Mouse (Mus musculus): ENCODE results near the gene Uqcc1. TPM values are rescaled to one million over a fixed set of nuclear protein-coding genes. Genes with fewer than 3 reads are reported as not detected.
"Not testable (repeated sequence)": the region's sequence is repeated elsewhere in the genome, so short reads cannot be mapped to it uniquely, and the experiment has no call there.

The Uqcc1 gene
- polyA plus RNA-seq, 1 experiment from 2014 or later = 85.3 TPM

DNA sequence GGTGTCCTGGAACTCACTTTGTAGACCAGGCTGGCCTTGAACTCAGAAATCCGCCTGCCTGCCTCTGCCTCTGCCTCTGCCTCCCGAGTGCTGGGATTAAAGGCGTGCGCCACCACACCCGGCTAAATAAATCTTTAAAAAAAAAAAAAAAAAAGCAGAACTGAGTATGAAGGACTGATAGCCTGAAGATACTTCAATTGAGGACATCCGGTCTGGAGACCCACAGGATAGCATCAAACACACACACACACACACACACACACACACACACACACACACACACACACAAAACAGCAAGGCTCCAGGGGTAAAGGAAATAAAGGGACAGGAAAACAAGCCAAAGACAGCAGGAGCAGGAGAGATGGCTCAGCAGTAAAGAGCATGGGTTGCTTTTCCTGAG is 4.9 kb downstream of the Uqcc1 start:
- not testable (repeated sequence) for H3K27me3 ChIP-seq (ENCODE audit: control insufficient read depth, insufficient read depth, low read length); DNase-seq (ENCODE audit: low spot score); H3K9ac ChIP-seq (replicated peaks; ENCODE audit: low read length); H3K9me3 ChIP-seq (replicated peaks; ENCODE audit: control insufficient read depth, low read length); H3K4me3 ChIP-seq (ENCODE audit: low read depth, low read length); H3K4me1 ChIP-seq (ENCODE audit: control insufficient read depth, insufficient read depth, low read length); H3K27ac ChIP-seq (replicated peaks; ENCODE audit: low read depth, low read length); H3K4me2 ChIP-seq (ENCODE audit: low read depth, low read length); ATAC-seq (replicated peaks; ENCODE audit: insufficient number of reproducible peaks, low FRiP score, low TSS enrichment, low read depth); H3K36me3 ChIP-seq (replicated peaks; ENCODE audit: control insufficient read depth, insufficient read depth, low read depth, low read length)
- WGBS = 94% methylated on average over 6 of the region's 6 CpGs

DNA sequence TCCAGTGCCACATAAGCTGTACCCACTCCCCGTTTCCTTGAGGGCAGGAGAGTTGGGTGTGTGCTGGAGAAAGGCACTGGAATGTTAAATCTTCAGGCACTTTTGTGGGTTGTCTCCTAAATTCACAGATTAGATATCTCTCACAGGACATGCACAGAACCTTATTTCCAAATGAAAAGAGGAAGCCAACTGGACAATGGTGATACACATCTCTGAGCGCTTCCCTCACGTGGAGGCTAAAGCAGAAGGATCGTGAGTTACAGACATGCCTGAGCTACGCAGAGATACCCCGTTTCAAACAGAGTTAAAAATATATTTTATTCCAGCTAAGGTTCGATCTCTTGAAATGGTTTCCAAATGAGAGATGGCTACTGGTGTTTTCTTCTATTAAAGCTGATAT is 7.0 kb downstream of the Uqcc1 start:
- Histone ChIP-seq H3K27me3 (ENCODE audit: control insufficient read depth, insufficient read depth, low read length) (no peaks in the 10 kb centered on the region), H3K36me3 (replicated peaks; ENCODE audit: control insufficient read depth, insufficient read depth, low read depth, low read length) (no peaks in the 10 kb centered on the region; the same call in 1 of the 2 replicates), H3K4me3 (ENCODE audit: low read depth, low read length) (no peak overlapping the region), H3K4me1 (ENCODE audit: control insufficient read depth, insufficient read depth, low read length) (no peaks in the 10 kb centered on the region), H3K9ac (replicated peaks; ENCODE audit: low read length) (no peak overlapping the region), H3K4me2 (ENCODE audit: low read depth, low read length) (no peak overlapping the region), H3K9me3 (replicated peaks; ENCODE audit: control insufficient read depth, low read length) (no peaks in the 10 kb centered on the region), H3K27ac (replicated peaks; ENCODE audit: low read depth, low read length) (no peak overlapping the region)
- 95% methylated on average over 7 of the region's 7 CpGs for WGBS
- DNase-seq (ENCODE audit: low spot score) (no peak), ATAC-seq (replicated peaks; ENCODE audit: insufficient number of reproducible peaks, low FRiP score, low TSS enrichment, low read depth) (no peak)

DNA sequence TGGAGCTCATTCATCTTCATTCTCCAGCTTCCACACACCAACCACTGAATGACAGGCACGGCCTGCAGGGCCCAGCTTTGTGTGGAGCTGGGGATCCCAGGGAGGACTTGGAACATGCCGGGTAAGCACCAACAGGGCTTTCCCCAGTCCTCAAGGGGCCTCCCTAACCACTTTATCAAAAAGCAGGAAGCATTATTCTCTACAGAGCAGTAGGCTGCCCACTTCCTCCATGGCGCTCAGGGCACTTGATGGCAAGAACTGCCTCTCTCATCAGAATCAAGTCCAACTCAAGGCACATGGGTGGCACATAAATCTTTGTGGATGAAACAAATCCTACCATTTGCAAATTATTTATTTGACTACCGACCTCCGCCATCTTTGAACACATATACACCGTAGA is 15.4 kb downstream of the Uqcc1 start:
- no peaks in the 10 kb centered on the region for H3K4me1 ChIP-seq (ENCODE audit: control insufficient read depth, insufficient read depth, low read length)
- 91% methylated on average over 6 of the region's 6 CpGs for WGBS
- H3K36me3 ChIP-seq (replicated peaks; ENCODE audit: control insufficient read depth, insufficient read depth, low read depth, low read length) = peaks cover 4% of the 10 kb centered on the region; the same call in 1 of the 2 replicates
- H3K4me3 ChIP-seq (ENCODE audit: low read depth, low read length) = no peak overlapping the region
- DNase-seq (ENCODE audit: low spot score) (no peak), ATAC-seq (replicated peaks; ENCODE audit: insufficient number of reproducible peaks, low FRiP score, low TSS enrichment, low read depth) (no peak)
- H3K27me3 ChIP-seq (ENCODE audit: control insufficient read depth, insufficient read depth, low read length) = no peaks in the 10 kb centered on the region
- no peaks in the 10 kb centered on the region for H3K9me3 ChIP-seq (replicated peaks; ENCODE audit: control insufficient read depth, low read length)
- no peak overlapping the region for H3K27ac ChIP-seq (replicated peaks; ENCODE audit: low read depth, low read length)
- no peak overlapping the region for H3K4me2 ChIP-seq (ENCODE audit: low read depth, low read length)
- no peak overlapping the region for H3K9ac ChIP-seq (replicated peaks; ENCODE audit: low read length)

DNA sequence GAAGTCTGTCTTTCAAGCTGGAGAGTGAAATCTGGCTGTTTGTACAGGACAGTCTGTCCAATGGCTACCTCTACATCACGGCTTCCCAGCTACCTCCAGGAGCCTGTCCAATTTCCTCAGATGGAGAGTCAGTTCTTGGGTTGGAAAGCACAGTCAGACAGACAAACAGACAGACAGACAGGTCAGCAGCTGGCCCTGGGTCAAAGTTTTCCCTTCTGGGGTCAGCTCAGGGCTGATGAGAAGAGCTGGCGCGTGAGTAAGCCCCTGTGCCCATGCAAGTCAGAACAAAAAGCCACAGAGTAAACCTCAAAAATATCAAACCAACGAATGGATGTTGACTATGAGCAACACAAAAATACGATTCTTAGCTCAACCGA is 26.5 kb downstream of the Uqcc1 start:
- DNase-seq (ENCODE audit: low spot score) = no peak
- Histone ChIP-seq H3K27me3 (ENCODE audit: control insufficient read depth, insufficient read depth, low read length) (no peaks in the 10 kb centered on the region), H3K36me3 (replicated peaks; ENCODE audit: control insufficient read depth, insufficient read depth, low read depth, low read length) (no peaks in the 10 kb centered on the region), H3K9me3 (replicated peaks; ENCODE audit: control insufficient read depth, low read length) (no peaks in the 10 kb centered on the region), H3K27ac (replicated peaks; ENCODE audit: low read depth, low read length) (no peak overlapping the region), H3K4me1 (ENCODE audit: control insufficient read depth, insufficient read depth, low read length) (no peaks in the 10 kb centered on the region), H3K9ac (replicated peaks; ENCODE audit: low read length) (no peak overlapping the region), H3K4me3 (ENCODE audit: low read depth, low read length) (no peak overlapping the region), H3K4me2 (ENCODE audit: low read depth, low read length) (no peak overlapping the region)
- WGBS = 90% methylated on average over 6 of the region's 6 CpGs
- no peak for ATAC-seq (replicated peaks; ENCODE audit: insufficient number of reproducible peaks, low FRiP score, low TSS enrichment, low read depth)

DNA sequence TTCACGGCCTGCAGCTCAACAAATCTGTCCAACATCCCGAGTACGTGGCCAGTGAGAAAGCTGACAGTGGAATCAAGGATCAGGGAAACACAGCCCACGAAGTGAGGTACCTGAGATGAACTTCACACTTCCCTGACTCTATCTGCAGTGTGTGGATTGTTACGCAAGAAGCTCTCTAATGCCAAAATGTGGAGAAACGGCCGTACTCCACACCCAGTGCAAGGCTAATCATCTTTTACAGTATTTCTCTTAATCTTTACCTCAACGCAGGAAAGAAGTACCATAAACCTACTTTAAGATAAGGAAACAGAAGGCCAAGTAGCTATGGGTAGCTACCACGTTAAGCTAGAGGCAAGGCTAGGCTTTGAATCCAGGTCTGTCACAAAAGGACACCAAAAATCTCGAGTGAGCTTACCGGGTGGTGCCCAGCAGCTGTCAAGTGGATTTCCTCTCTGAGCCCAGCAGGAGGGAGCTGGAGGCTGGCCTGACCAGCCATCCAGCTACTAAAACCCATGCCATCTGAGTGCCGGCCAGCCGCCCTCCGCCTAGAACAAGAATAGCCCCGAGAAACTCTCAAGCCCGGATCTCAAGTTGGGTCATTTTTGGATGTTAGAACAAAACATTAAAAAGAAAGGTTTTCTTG is 27.0 kb downstream of the Uqcc1 start:
- Histone ChIP-seq H3K4me1 (ENCODE audit: control insufficient read depth, insufficient read depth, low read length) (no peaks in the 10 kb centered on the region), H3K4me2 (ENCODE audit: low read depth, low read length) (no peak overlapping the region), H3K36me3 (replicated peaks; ENCODE audit: control insufficient read depth, insufficient read depth, low read depth, low read length) (no peaks in the 10 kb centered on the region), H3K4me3 (ENCODE audit: low read depth, low read length) (no peak overlapping the region), H3K9ac (replicated peaks; ENCODE audit: low read length) (no peak overlapping the region), H3K9me3 (replicated peaks; ENCODE audit: control insufficient read depth, low read length) (no peaks in the 10 kb centered on the region), H3K27me3 (ENCODE audit: control insufficient read depth, insufficient read depth, low read length) (no peaks in the 10 kb centered on the region), H3K27ac (replicated peaks; ENCODE audit: low read depth, low read length) (no peak overlapping the region)
- WGBS = 88% methylated on average over 16 of the region's 16 CpGs
- no peak for ATAC-seq (replicated peaks; ENCODE audit: insufficient number of reproducible peaks, low FRiP score, low TSS enrichment, low read depth)
- no peak for DNase-seq (ENCODE audit: low spot score)

DNA sequence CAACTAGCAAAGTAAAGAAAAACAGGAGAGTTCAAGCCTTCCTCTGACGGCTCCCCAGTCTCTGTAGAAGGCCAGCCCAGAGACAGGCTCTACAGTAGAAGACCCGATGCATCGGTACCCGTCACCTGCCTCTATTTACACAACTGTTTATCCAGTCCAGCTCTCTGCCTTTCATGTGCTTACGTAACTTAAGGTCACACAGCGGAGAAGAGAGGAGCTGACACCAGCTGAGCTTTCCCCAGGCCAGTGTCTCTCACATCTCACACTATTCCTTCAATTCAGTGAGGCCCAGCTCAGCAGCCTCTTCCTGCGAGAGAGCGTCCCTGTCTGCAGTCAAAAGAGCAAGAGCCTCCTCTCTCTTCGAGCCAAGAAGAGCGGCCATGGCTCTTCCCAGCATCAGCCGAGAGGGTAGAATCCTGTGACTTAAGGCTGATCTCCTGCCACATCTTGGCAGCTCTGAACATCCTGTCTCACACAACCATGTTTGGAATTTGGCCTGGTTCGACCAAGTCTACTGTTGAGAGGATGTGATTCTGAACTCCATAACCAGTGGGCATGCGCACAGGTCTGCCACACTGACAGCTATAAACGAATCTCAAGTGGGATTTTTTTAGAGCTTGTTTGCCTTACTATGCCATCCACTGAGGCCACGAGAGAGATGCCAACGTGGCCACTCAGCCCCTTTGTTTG is 34.9 kb downstream of the Uqcc1 start:
- H3K27ac ChIP-seq (replicated peaks; ENCODE audit: low read depth, low read length) = no peak overlapping the region
- H3K9ac ChIP-seq (replicated peaks; ENCODE audit: low read length) = no peak overlapping the region
- H3K4me3 ChIP-seq (ENCODE audit: low read depth, low read length) = no peak overlapping the region
- H3K4me1 ChIP-seq (ENCODE audit: control insufficient read depth, insufficient read depth, low read length) = no peaks in the 10 kb centered on the region
- no peak overlapping the region for H3K4me2 ChIP-seq (ENCODE audit: low read depth, low read length)
- H3K36me3 ChIP-seq (replicated peaks; ENCODE audit: control insufficient read depth, insufficient read depth, low read depth, low read length) = peaks cover 5% of the 10 kb centered on the region; the same call in 1 of the 2 replicates
- DNase-seq (ENCODE audit: low spot score) = no peak
- ATAC-seq (replicated peaks; ENCODE audit: insufficient number of reproducible peaks, low FRiP score, low TSS enrichment, low read depth) = no peak
- H3K9me3 ChIP-seq (replicated peaks; ENCODE audit: control insufficient read depth, low read length) = no peaks in the 10 kb centered on the region
- H3K27me3 ChIP-seq (ENCODE audit: control insufficient read depth, insufficient read depth, low read length) = no peaks in the 10 kb centered on the region
- 87% methylated on average over 16 of the region's 16 CpGs for WGBS

DNA sequence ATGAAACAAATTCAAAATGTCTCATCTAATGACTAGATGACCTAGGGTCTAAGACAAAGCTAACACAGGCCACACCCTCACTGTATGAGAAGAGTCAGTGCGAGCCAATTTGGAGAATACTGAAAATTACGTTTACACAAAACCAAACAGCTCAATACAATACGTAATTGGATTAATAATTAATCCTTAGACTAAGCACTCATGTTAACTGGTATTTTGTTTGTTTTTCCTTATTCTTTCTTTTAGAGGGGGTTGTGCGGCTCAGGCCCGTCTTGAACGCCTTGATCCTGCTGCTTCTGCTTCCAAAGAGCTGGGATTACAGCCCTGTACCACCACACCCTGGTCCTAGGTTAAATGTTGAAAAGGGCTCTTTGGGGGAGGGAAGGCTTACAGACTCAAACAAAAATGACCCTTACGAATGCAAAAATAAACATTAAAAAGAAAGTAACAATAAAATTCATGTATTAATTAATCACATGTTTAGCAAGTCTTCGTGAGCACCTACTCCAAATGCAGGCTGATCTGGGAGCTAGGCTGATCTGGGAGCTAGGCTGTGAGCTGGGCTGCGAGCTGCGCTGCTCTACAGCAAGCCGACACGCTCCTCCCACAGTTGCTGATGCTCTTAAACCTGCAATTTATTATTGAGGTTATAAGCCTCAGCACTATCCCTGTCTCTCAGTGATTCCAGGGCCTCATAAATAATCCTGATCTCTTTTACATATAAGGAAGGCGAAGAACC is 35.6 kb downstream of the Uqcc1 start:
- WGBS = 94% methylated on average over 13 of the region's 13 CpGs
- no peak overlapping the region for H3K9ac ChIP-seq (replicated peaks; ENCODE audit: low read length)
- H3K27ac ChIP-seq (replicated peaks; ENCODE audit: low read depth, low read length) = no peak overlapping the region
- ATAC-seq (replicated peaks; ENCODE audit: insufficient number of reproducible peaks, low FRiP score, low TSS enrichment, low read depth) (no peak), DNase-seq (ENCODE audit: low spot score) (no peak)
- H3K4me2 ChIP-seq (ENCODE audit: low read depth, low read length) = no peak overlapping the region
- no peaks in the 10 kb centered on the region for H3K27me3 ChIP-seq (ENCODE audit: control insufficient read depth, insufficient read depth, low read length)
- no peaks in the 10 kb centered on the region for H3K4me1 ChIP-seq (ENCODE audit: control insufficient read depth, insufficient read depth, low read length)
- H3K4me3 ChIP-seq (ENCODE audit: low read depth, low read length) = no peak overlapping the region
- H3K36me3 ChIP-seq (replicated peaks; ENCODE audit: control insufficient read depth, insufficient read depth, low read depth, low read length) = peaks cover 5% of the 10 kb centered on the region; the same call in 1 of the 2 replicates
- no peaks in the 10 kb centered on the region for H3K9me3 ChIP-seq (replicated peaks; ENCODE audit: control insufficient read depth, low read length)

DNA sequence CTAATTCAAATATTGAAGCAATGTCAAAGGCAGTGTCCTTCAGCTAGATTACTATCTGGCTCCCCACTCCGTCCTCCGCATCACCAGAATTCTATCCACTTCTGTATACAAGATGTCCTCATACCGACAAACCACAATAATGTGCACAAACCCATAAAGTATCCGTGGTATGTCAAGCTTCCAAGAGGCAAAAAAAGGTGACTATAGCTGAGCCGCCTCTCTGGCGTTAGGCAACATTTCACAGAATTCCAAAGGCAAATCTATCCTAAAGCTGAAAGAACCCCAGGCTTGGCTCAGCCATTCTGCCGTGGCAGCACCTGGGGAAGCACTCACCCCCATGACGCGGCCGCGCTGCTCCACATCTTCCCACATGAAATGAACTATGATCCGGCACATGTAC is 43.3 kb downstream of the Uqcc1 start:
- Histone ChIP-seq H3K9ac (replicated peaks; ENCODE audit: low read length) (no peak overlapping the region), H3K27ac (replicated peaks; ENCODE audit: low read depth, low read length) (no peak overlapping the region), H3K27me3 (ENCODE audit: control insufficient read depth, insufficient read depth, low read length) (no peaks in the 10 kb centered on the region), H3K36me3 (replicated peaks; ENCODE audit: control insufficient read depth, insufficient read depth, low read depth, low read length) (no peaks in the 10 kb centered on the region), H3K4me2 (ENCODE audit: low read depth, low read length) (no peak overlapping the region), H3K9me3 (replicated peaks; ENCODE audit: control insufficient read depth, low read length) (no peaks in the 10 kb centered on the region), H3K4me3 (ENCODE audit: low read depth, low read length) (no peak overlapping the region), H3K4me1 (ENCODE audit: control insufficient read depth, insufficient read depth, low read length) (no peaks in the 10 kb centered on the region)
- 95% methylated on average over 12 of the region's 12 CpGs for WGBS
- ATAC-seq (replicated peaks; ENCODE audit: insufficient number of reproducible peaks, low FRiP score, low TSS enrichment, low read depth) = no peak
- no peak for DNase-seq (ENCODE audit: low spot score)
